Mouse (Mus musculus) CH12.LX (cell line): ENCODE measurements around the gene Snrnp35. TPM values are rescaled to one million over a fixed set of nuclear protein-coding genes. Genes with fewer than 3 reads are reported as not detected.

ENCODE experiments used
- DNase-seq: peaks from one replicate; pipeline ENCODE4 v3.0.0-alpha.2; 2013; ENCODE audit errors: extremely low read depth
- H3K27ac ChIP-seq: 2 replicates; pipeline ENCODE4 v1.5.1; 2012; ENCODE audit warnings: low read depth, mild to moderate bottlenecking, control low read depth, moderate library complexity; ENCODE audit not compliant: insufficient read depth
- H3K27me3 ChIP-seq: replicated peaks from 2 replicates; pipeline ENCODE3; 2012; ENCODE audit warnings: inconsistent platforms
- H3K36me3 ChIP-seq, 2 experiments: replicated peaks in 1 of 2; 2 replicates each; pipeline versions ENCODE3 to v1.6.1; 2012; ENCODE audit warnings: inconsistent platforms in 1 of 2, low read length in 1 of 2, mild to moderate bottlenecking in 1 of 2, mixed read lengths in 1 of 2, moderate library complexity in 1 of 2; ENCODE audit not compliant: control insufficient read depth in 1 of 2, insufficient read depth in 1 of 2
- H3K4me1 ChIP-seq, 2 experiments: 2 replicates each; pipeline ENCODE4 v1.6.1; 2012; ENCODE audit warnings: inconsistent platforms in 1 of 2, moderate library complexity in 1 of 2; ENCODE audit not compliant: insufficient read depth in 2 of 2, control insufficient read depth in 1 of 2
- H3K4me2 ChIP-seq: 2 replicates; pipeline ENCODE4 v1.6.1; 2012; ENCODE audit warnings: low read depth, mild to moderate bottlenecking, control low read depth; ENCODE audit not compliant: poor library complexity, insufficient read depth, severe bottlenecking
- H3K4me3 ChIP-seq, 3 experiments: fragments of 150-350 bp in 1 of 3; sonication (generic) in 1 of 3; replicated peaks in 1 of 3; 2 replicates each; pipeline versions ENCODE3 to v1.5.1; 2011 to 2012; ENCODE audit warnings: low read depth in 2 of 3, low read length in 2 of 3, mild to moderate bottlenecking in 2 of 3, moderate library complexity in 2 of 3, control low read depth in 1 of 3, improper control_type of control experiment in 1 of 3, inconsistent platforms in 1 of 3, mixed read lengths in 1 of 3; ENCODE audit not compliant: poor library complexity in 1 of 3
- H3K79me2 ChIP-seq: replicated peaks from 2 replicates; pipeline ENCODE4 v1.6.1; 2012; ENCODE audit warnings: mild to moderate bottlenecking, moderate library complexity; ENCODE audit not compliant: control insufficient read depth, poor library complexity, insufficient read depth, severe bottlenecking; ENCODE audit errors: extremely low read depth
- H3K9ac ChIP-seq: 2 replicates; pipeline ENCODE4 v1.6.1; 2012; ENCODE audit warnings: low read depth, mild to moderate bottlenecking, control low read depth, moderate library complexity; ENCODE audit not compliant: insufficient read depth
- H3K9me3 ChIP-seq: replicated peaks from 2 replicates; pipeline ENCODE3; 2012; ENCODE audit warnings: low read length, inconsistent platforms, mixed read lengths
- BHLHE40 ChIP-seq: IDR thresholded peaks from 2 replicates; pipeline ENCODE4 v1.6.1; 2011; ENCODE audit warnings: mild to moderate bottlenecking, low read depth, low read length, improper control_type of control experiment
- CTCF ChIP-seq, 2 experiments: IDR thresholded peaks in 1 of 2; conservative IDR thresholded peaks in 1 of 2; 2 replicates each; pipeline ENCODE4 v1.5.1; 2011 to 2012; ENCODE audit warnings: low read depth in 2 of 2, low read length in 2 of 2, improper control_type of control experiment in 1 of 2, inconsistent platforms in 1 of 2, mild to moderate bottlenecking in 1 of 2, moderate library complexity in 1 of 2
- E2F4 ChIP-seq: IDR thresholded peaks from 2 replicates; pipeline ENCODE4 v1.6.1; 2011; ENCODE audit warnings: low read depth, low read length, improper control_type of control experiment; ENCODE audit not compliant: insufficient replicate concordance
- EP300 ChIP-seq: IDR thresholded peaks from 2 replicates; pipeline ENCODE4 v1.6.1; 2011; ENCODE audit warnings: low read length, improper control_type of control experiment
- ETS1 ChIP-seq: conservative IDR thresholded peaks from 2 replicates; pipeline ENCODE4 v1.6.1; 2012; ENCODE audit warnings: low read depth, mild to moderate bottlenecking, inconsistent platforms, low read length, improper control_type of control experiment, moderate library complexity
- IRF4 ChIP-seq: IDR thresholded peaks from 2 replicates; pipeline ENCODE4 v1.6.1; 2014; ENCODE audit warnings: low read depth, mild to moderate bottlenecking, inconsistent platforms, low read length, improper control_type of control experiment
- KAT2A ChIP-seq: IDR thresholded peaks from 2 replicates; pipeline ENCODE4 v1.6.1; 2012; ENCODE audit warnings: low read length, improper control_type of control experiment, inconsistent platforms; ENCODE audit not compliant: insufficient replicate concordance
- MEF2A ChIP-seq: IDR thresholded peaks from 2 replicates; pipeline ENCODE4 v1.6.1; 2014; ENCODE audit warnings: low read depth, mild to moderate bottlenecking, inconsistent platforms, low read length, improper control_type of control experiment, borderline replicate concordance
- MXI1 ChIP-seq: IDR thresholded peaks from 2 replicates; pipeline ENCODE4 v1.6.1; 2011; ENCODE audit warnings: mild to moderate bottlenecking, low read depth, low read length, improper control_type of control experiment
- SIN3A ChIP-seq: IDR thresholded peaks from 2 replicates; pipeline ENCODE4 v1.6.1; 2012; ENCODE audit warnings: low read length, improper control_type of control experiment, inconsistent platforms
- SMC3 ChIP-seq: IDR thresholded peaks from 2 replicates; pipeline ENCODE4 v1.6.1; 2011; ENCODE audit warnings: low read depth, low read length, improper control_type of control experiment
- TCF12 ChIP-seq: IDR thresholded peaks from 2 replicates; pipeline ENCODE4 v1.6.1; 2014; ENCODE audit warnings: low read depth, mild to moderate bottlenecking, inconsistent platforms, low read length, improper control_type of control experiment
- UBTF ChIP-seq: IDR thresholded peaks from 2 replicates; pipeline ENCODE4 v1.6.1; 2012; ENCODE audit warnings: low read depth, mild to moderate bottlenecking, inconsistent platforms, low read length, improper control_type of control experiment, moderate library complexity
- ZKSCAN1 ChIP-seq: IDR thresholded peaks from 2 replicates; pipeline ENCODE4 v1.6.1; 2012; ENCODE audit warnings: low read depth, inconsistent platforms, low read length, improper control_type of control experiment, borderline replicate concordance
- dilution Hi-C: fragments of 300-500 bp; cut with MboI; formaldehyde crosslinking; loops from 2 replicates; pipeline ENCODE4 v1.14.3; 2020; ENCODE audit warnings: low sequenced_read_pairs; ENCODE audit not compliant: extremely low pct_unique_long_range_greater_than_20kb, extremely low pct_ligation_motif_present
- in situ Hi-C: fragments of 300-500 bp; cut with MboI; formaldehyde crosslinking; loops from 3 replicates; pipeline ENCODE4 v1.14.3; 2019; ENCODE audit warnings: low sequenced_read_pairs, low pct_ligation_motif_present, low pct_unique_long_range_greater_than_20kb, mixed read lengths
- polyA plus RNA-seq: library from polyadenylated mRNA; unstranded; fragments of >175 nt; gene quantifications from 2 replicates; pipeline ENCODE4 v1.2.1, GENCODE M21; 2012; ENCODE audit warnings: low read depth; ENCODE audit not compliant: insufficient read length
- total RNA-seq, 2 experiments: library from RNA; depleted of rRNA; stranded (reverse); fragments of 300-350 nt in 1 of 2; fragments of >200 nt in 1 of 2; gene quantifications; 2 replicates each; pipeline ENCODE4 v1.2.3; 2012 to 2014

The Snrnp35 gene
- total and polyA plus RNA-seq, 3 experiments: 13.9 to 29.0 (median 27.4) TPM

GRCm38 (mm10) chr5:124452494-124453228 is 30.3 kb upstream of the Snrnp35 start:
- no peak for DNase-seq
- Histone ChIP-seq H3K27me3 (no peaks in the 10 kb centered on the region), H3K9ac (no peak overlapping the region), H3K79me2 (peaks cover 69% of the 10 kb centered on the region), H3K9me3 (no peaks in the 10 kb centered on the region), H3K4me1 (peaks cover 15 to 63% of the 10 kb centered on the region in 2 experiments), H3K36me3 (peaks cover 86 to 94% of the 10 kb centered on the region in 2 experiments), H3K4me2 (no peak overlapping the region), H3K4me3 (no peak overlapping the region), H3K27ac (peak overlapping the region; percentile 18; the same call in 1 of the 2 replicates)
- TF ChIP-seq E2F4: no peak
- no peak for TF ChIP-seq IRF4
- no peak for TF ChIP-seq SMC3
- TF ChIP-seq UBTF: no peak
- no peak for TF ChIP-seq KAT2A
- TF ChIP-seq CTCF (conservative IDR thresholded peaks at IDR 0.05 in 1 of 2, IDR thresholded peaks at IDR 0.05 in 1 of 2; ENCODE audit: low read depth in 2 of 2, low read length in 2 of 2): no peak
- no peak for TF ChIP-seq BHLHE40
- TF ChIP-seq EP300: no peak
- no peak for TF ChIP-seq MXI1
- in situ Hi-C loops: no loop called here
- dilution Hi-C loops: no loop called here

GRCm38 (mm10) chr5:124453339-124454081 is 29.4 kb upstream of the Snrnp35 start:
- Histone ChIP-seq H3K4me2 (no peak overlapping the region), H3K4me1 (peaks cover 13 to 62% of the 10 kb centered on the region in 2 experiments), H3K27me3 (no peaks in the 10 kb centered on the region), H3K27ac (peak overlapping the region; percentile 11; the same call in 1 of the 2 replicates), H3K4me3 (no peak overlapping the region), H3K36me3 (peaks cover 87 to 95% of the 10 kb centered on the region in 2 experiments), H3K79me2 (peaks cover 60% of the 10 kb centered on the region), H3K9me3 (no peaks in the 10 kb centered on the region), H3K9ac (no peak overlapping the region)
- dilution Hi-C loops: no loop called here
- no peak for DNase-seq
- no peak for TF ChIP-seq SIN3A
- TF ChIP-seq E2F4: no peak
- TF ChIP-seq ETS1: no peak
- TF ChIP-seq MEF2A: no peak
- no peak for TF ChIP-seq ZKSCAN1
- no peak for TF ChIP-seq MXI1
- no peak for TF ChIP-seq TCF12
- in situ Hi-C loops: no loop called here
